Mouse (Mus musculus): ENCODE measurements at regions not wholly inside any gene's neighbourhood (a gene's known extent, or its start where the extent isn't known, plus 50 kb on each side); places are given as distances from the start of the nearest gene placed in this dataset.

DNA sequence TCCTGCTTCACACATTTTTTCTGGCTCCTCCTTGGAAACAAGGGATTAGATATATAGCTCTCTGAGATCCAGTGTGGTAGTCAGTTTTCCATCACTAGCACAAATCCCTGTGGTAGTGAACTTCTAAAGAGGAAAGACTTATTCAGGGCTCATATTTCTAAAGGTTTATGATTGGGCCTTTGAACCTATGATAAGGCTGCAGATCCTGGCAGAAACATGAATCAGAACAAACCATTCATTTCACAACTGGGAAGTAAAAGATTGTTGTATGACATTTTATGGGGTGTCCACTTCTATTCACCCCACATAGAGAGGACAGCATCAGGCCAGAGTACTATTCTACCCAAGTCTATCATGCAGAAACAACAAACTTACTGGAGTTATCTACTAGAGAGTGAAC, 61.3 kb upstream of the Slc22a23 start:
- TF ChIP-seq CTCF (IDR thresholded peaks at IDR 0.05) = no peak
- TF ChIP-seq EP300 (IDR thresholded peaks at IDR 0.05) = no peak

Data from lung, postnatal 0 days (tissue).